Mouse (Mus musculus) thymus, postnatal 10 days (tissue): ENCODE data around the gene Neu1.
"Not testable (repeated sequence)": the region's sequence is repeated elsewhere in the genome, so short reads cannot be mapped to it uniquely, and the experiment has no call there.

Experiments used
- DNase-seq, 2 experiments: peaks; one replicate each; pipeline ENCODE4 v3.0.0; 2021; ENCODE audit warnings: low spot score in 2 of 2

The Neu1 gene

GRCm38 (mm10) chr17:34947606-34948005, 16.6 kb downstream of the Neu1 start:
- no peak for DNase-seq

GRCm38 (mm10) chr17:34948721-34949552, 17.9 kb downstream of the Neu1 start:
- not testable (repeated sequence) for DNase-seq

- DNase-seq = no peak
Measured at GRCm38 (mm10) chr17:34949553-34949969, 18.5 kb downstream of the Neu1 start.

GRCm38 (mm10) chr17:34950514-34951455, 19.7 kb downstream of the Neu1 start:
- no peak for DNase-seq

DNA sequence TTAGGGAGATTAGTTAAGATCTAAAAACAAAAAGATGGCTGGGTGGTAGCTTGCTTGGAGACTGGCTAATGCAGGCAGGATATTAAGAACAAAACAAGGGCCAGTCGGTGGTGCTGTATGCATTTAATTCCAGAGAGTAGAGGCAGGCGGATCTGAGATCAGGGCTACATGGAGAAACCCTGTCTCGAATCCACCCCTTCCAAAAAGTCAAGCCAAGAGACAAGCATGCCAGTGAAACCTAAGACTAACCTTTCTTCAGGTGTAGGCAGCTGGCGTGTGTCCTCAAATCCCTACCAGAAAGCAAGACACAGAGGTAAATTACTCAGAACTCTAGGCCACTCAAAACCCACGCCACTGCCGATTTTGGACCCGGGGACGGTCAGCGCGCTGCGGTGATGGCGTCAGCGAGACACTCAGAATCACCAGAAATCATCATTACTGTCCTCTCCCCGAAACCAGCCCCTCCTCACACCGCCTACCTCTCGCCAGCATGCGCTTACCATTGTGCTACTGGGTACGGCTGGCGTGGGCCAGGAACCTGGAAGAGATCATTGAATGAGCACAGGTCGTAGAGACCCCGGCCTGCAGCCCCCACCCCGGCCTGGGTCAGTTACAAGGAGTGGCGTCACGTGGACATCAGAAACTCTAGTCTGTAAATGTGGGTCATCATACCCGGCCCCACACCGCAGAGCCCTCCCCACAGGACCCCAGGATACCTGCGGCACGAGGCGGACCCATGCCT, 20.8 kb downstream of the Neu1 start:
- DNase-seq = no peak

- peak; percentile 71 to 78 for DNase-seq
Measured at GRCm38 (mm10) chr17:34952378-34953040, 21.5 kb downstream of the Neu1 start.

DNA sequence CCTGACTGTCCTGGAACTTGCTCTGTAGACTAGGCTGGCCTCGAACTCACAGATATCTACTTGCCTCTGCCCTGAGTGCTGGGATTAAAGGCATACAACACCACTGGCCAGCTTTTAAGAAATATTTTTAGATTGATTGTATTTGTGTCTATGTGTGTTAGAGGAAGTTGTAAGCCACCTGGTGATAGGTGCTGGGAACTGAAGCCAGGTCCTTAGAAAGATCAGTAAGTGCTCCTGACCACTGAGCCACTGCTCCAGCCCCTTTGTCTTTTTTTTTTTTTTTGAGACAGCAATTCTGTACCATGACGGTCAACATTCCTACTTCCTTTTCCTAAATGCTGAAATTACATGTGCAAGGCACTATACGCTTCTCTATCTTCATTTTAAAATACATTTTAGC, 22.2 kb downstream of the Neu1 start:
- no peak for DNase-seq

- no peak for DNase-seq
Measured at GRCm38 (mm10) chr17:34953904-34954303, 22.9 kb downstream of the Neu1 start.

GRCm38 (mm10) chr17:34954831-34955230, 23.8 kb downstream of the Neu1 start:
- no peak for DNase-seq

DNA sequence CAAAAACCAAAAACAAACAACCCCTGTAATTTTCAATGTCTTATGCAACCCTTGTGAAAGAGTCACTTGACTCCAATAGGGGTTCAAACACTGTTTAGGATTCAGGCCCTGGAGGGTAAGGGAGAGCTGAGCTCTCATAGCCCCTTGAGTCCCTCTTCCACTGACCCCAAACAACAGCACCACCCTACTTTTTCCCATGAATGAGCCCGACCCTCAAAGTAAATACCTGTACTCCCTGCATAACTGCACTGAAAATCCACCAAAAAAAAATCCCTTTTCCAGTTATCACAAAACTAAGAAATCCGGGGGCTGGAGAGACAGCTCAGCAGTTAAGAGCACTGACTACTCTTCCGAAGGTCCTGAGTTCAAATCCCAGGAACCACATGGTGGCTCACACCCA, 24.8 kb downstream of the Neu1 start:
- DNase-seq = no peak

- no peak for DNase-seq
Measured at GRCm38 (mm10) chr17:34956340-34956739, 25.3 kb downstream of the Neu1 start.

DNA sequence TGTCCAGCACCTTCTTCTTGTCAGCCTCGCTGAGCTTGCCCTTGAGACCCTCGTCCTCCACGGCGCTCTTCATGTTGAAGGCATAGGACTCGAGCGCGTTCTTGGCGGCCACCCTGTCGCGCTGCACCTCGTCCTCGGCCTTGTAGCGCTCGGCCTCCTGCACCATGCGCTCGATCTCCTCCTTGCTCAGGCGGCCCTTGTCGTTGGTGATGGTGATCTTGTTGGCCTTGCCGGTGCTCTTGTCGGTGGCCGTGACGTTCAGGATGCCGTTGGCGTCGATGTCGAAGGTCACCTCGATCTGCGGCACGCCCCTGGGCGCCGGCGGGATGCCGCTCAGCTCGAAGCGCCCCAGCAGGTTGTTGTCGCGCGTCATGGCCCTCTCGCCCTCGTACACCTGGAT, 26.2 kb downstream of the Neu1 start:
- not testable (repeated sequence) for DNase-seq

DNA sequence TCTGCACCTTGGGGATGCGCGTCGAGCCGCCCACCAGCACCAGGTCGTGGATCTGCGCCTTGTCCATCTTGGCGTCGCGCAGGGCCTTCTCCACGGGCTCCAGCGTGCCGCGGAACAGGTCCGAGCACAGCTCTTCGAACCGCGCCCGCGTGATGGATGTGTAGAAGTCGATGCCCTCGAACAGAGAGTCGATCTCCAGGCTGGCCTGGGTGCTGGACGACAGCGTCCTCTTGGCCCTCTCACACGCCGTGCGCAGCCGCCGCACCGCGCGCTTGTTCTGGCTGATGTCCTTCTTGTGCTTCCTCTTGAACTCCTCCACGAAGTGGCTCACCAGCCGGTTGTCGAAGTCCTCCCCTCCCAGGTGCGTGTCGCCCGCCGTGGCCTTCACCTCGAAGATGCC, 26.9 kb downstream of the Neu1 start:
- not testable (repeated sequence) for DNase-seq

- DNase-seq = not testable (repeated sequence)
Measured at GRCm38 (mm10) chr17:34958734-34959129, 27.7 kb downstream of the Neu1 start.

DNA sequence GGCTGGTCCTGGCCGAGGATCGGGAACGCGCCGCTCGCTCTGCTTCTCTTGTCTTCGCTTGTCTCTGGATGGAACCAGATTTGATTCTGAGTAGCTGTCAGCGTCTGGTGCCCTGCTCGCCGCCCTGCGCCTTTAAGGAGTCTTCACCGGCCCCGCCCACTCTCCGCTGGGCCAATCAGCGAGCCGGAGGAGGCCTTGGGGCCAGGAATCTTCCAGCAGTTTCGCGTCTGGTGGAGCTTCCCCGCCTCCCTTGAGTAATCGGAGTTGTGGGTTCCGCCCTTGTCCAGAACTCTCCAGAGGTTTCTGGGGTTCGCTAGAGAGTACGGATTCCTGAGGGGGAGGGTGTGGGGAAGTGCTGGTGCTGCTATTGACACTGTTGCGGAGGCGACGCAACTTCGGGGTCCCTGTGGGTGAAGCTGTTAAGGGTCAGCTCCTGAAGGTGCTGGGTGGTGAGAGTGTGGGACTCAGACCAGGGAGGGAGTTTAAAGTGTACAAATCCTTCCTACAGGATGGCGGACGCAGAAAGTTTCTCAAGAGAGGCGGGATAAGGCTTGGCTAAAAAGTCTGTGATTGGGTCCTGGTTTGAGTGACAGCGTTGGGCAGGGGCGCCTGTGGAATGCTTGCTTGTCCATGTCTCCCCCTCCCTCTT, 28.2 kb downstream of the Neu1 start, which contains the start of gene Hspa1b:
TSS of gene Hspa1b (minus strand) at position 109 of the 649 bp plus-strand sequence.
- DNase-seq = peak; percentile 59 to 63

DNA sequence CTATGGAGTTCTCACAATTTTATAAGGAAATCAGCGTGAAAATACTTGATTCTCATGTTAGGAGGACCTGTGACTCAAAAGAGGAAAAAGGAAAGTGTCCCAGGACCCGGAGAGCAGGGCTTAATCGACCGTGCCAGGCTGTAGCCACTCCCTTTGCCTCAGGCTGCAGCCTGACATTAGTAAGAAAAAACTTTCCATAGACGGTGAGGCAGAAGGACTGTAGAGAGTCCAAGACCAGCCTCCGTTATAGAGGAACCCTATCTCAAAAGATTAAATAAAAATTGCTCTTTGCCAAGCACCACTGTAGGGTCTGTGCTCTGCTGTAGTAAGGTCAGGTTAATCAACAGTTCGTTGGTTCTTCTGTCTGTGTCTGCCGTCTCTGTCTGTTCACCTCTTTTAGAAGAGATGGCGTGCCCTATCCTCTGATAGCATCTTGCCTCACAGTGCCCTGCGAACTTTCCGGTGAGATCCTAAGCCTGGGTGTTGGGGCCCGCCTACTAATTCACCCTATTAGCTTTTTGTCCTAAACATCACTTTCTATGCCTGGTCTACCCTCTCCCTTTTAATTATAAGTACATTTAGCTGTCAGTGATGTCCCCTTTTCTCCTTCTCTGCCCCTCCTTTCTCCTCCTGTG, 28.9 kb downstream of the Neu1 start:
- DNase-seq = no peak

- DNase-seq = no peak
Measured at GRCm38 (mm10) chr17:34960702-34961493, 29.8 kb downstream of the Neu1 start.

- DNase-seq = no peak
Measured at GRCm38 (mm10) chr17:34962125-34962524, 31.1 kb downstream of the Neu1 start.

GRCm38 (mm10) chr17:34962841-34963240, 31.8 kb downstream of the Neu1 start:
- no peak for DNase-seq
